Mouse (Mus musculus) gastrocnemius, adult 18-20 months (tissue): ENCODE data around the gene Aspscr1. TPM values are rescaled to one million over a fixed set of nuclear protein-coding genes. Genes with fewer than 3 reads are reported as not detected.

Experiments used
- DNase-seq: peaks from one replicate; pipeline ENCODE4 v3.0.0; 2021; ENCODE audit warnings: low spot score
- long read RNA-seq, 2 experiments: library from polyadenylated mRNA; stranded (forward); transcript quantifications; one replicate each; pipeline ENCODE4 v2.0.0; 2021
- total RNA-seq, 2 experiments: library from RNA; stranded (reverse); gene quantifications; 2 replicates each; pipeline ENCODE4 v1.2.3; 2021

The Aspscr1 gene
- 10 to 100 TPM; 31.1 to 33.4 TPM for total RNA-seq
- long read RNA-seq, experiment 1, transcript Aspscr1-201 (16 exons, 1,820 nt): major isoform, 67 of 84 reads
- long read RNA-seq, experiment 1, partial matches to known transcripts: 3 of 84 reads
- long read RNA-seq, experiment 1, other reads (novel, unspliced or antisense): 11 of 84 reads
- long read RNA-seq, experiment 2, transcript Aspscr1-201 (16 exons, 1,820 nt): major isoform, 65 of 84 reads
- long read RNA-seq, experiment 2, partial matches to known transcripts: 3 of 84 reads
- long read RNA-seq, experiment 2, other reads (novel, unspliced or antisense): 14 of 84 reads

DNA sequence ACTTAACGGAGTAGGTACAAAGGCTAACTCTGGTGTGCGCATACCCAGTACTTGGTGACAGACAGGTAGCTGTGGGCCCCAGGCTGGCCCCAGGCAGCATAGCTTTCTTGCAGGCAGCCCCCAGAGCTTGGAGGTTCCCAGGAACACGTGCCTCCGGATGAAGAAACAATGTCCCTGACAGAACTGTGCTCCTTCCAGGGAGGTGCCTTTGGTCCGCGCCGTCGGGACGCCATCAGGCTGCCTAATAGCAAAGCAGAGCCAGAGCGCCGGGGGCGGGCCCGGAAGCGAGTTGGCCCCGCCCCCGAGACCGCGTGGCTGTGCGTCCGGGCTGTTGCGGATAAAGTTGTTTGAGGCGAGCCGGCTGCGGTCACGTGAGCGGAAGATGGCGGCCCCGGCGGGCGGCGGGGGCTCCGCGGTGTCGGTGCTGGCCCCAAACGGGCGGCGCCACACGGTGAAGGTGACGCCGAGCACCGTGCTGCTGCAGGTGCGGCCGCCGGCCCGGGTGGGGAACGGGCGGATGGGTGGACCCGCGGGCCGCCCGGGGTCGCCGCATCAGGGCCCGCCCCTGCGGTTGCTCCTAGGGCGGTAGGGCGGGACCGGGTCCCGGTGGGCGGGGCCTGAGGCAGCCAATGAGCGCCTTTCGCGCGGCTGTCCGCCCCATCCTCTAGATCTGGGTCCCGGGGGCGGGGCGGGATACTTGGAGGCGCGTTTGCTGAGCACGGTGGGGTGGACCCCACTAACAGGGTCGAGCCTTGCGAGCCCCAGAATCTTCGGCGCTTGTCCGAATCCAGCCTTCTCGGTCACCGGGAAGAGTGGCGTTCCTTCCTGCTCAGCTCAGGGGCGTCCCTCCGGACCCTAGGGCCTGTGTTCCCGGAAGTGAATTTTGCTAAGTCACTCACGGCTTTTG is at the start of gene Aspscr1:
TSS of gene Aspscr1 (plus strand) at position 287 of the 907 bp plus-strand sequence.
- DNase-seq: peak; percentile 96

DNA sequence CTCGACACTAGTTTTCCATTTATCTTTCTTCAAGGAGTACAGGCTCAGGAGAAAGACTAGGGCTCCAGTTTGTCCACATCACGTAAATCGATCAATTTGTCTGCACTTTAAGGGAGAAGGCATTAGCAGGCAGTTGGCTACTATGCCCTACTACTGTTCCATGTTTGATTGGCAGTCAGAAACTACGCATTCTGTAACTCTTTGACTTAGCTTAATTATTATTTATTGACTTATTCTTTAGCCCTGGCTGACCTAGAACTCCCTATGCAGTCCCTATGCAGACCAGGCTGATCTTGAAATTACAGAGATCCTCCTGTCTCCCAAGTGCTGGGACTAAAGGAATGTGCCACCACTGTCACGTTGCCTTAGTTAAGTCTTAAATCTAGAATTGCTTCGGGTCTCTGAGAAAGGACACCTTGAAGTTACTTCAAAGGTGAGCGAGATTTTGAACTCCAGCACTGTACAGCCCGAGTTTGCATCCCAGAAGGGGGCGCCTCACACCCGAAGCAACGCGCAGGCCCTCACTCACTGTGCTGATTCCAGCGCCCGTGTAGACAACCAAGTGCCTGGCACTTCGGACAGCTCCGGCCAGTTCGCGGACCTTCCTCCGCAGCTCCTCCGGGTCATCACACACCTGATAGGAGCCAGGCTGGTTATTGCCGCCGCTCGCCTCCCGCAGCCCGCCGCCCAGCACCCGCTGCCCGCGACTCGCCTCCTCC is 48.7 kb upstream of the Aspscr1 start:
- peak; percentile 68 for DNase-seq

DNA sequence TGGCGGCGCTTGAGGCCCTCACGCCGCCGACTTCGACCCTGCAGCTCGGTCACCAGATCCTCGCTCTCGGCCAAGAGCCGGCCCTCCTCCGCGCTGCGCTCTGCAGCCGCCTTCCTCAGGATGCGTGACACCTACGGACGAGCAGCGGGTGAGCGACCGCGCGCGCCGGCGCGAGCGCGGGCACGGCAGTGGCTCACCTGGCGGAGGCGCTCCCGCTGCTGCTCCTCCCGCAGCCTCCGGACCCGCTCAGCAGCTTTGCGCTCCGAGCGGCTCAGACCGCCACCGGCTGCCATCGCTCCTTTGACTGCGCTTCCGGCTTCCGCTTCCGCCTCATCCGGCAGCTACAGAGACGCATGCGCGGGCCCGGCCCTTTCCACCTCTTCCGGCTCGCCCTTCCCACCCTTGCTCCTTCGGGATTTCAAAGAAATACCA is 48.1 kb upstream of the Aspscr1 start:
- peak; percentile 79 for DNase-seq

DNA sequence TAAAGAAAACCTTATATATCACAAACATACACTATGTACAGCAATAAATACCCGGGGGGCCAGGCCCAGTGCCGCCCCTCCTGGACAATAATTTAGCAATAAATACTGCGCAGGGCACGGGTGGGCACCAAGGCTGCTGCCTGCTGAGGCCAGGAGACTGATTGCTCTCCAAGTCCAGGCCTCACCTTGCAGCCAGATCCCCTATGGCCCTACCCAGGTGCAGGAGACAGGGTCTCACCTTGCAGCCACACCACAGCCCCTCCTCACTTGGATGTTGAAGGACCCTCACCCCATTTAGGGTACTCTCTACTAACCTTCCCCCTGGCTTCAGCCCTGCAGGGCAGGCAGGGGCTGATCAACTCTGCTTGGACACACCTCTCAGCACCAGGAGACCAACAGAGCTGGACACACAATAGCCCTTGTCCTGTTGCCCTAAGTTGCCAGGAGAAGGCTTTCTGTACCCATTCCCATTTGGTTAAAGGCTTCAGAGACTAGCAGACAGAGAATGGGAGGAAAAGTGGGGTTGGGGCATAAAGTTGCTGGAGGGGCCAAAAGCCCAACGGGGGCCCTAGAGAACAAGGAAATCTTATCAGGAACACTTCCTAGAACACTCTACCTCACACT is 47.5 kb upstream of the Aspscr1 start, which contains the start of gene Sirt7:
TSS of gene Sirt7 (minus strand) at position 89 of the 624 bp plus-strand sequence.
- DNase-seq: no peak

DNA sequence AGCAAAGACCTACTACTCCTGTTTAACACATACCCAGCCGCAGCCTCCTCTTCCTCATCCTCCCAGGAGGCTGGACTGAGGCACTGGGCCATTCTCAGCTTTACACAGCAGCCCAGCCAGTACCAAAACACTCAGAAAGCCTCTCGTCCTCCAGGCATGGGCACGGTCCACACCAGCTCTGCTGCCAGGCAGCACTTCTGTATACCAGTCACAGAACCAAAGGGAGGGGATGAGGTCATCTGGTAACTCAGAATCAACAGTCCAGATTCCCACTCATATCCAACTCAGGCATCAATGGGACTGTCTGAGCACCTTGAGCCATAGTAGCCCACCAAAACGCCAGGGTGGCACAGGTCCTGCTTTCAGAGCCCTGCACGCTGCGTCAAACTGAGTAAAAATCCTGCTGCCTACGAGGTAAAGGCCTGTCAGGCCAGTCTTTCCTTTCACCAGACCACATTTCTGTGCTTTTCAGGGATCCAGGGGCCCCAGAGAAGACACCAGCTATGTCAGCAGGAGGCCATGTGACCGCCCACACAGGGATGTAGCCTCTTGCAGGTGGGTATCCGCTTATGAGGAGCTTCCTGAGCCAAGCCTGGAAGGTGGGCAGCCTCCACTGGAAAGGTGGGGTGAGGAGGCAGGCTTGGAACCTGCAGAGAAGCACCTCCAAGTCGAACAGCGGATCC is 45.8 kb upstream of the Aspscr1 start:
- DNase-seq: no peak

DNA sequence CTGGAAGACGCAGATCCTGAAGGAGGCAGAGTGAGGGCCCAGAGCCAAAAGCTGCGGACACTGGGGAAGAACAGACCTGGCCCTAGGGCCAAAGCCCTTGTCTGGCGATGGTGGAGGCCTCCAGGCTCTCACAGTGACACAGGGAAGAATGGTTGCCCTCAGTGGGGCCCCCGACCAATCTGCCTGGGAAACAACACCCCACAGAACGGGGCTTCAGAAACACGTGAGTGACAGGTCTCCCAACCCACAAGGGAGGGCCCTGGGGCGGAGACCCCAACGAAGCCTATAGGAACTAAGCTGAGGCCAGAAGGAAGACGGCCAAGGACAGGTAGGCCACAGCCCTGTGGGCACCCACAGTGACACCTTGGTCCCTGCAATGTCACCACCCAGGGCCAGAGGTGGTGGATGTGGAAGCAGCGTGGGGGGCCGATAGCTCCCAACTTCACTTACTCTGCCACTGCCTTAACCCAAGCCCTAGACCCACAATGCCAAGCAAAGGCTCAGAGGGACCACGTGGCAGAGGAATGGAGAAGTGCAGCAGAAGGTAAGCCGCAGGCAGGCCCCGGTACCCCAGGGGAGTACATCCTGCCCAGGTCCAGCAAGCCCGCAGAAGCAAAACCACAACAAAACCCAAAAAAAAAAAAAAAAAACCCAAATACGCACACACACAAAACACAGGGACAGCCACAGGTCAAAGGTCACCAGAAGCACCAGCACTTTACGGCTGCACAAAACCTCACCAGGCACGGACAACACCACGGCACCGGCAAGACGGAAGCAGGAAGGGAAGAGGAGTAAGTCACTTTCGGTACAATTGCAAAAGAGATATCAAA is 45.1 kb upstream of the Aspscr1 start:
- no peak for DNase-seq

DNA sequence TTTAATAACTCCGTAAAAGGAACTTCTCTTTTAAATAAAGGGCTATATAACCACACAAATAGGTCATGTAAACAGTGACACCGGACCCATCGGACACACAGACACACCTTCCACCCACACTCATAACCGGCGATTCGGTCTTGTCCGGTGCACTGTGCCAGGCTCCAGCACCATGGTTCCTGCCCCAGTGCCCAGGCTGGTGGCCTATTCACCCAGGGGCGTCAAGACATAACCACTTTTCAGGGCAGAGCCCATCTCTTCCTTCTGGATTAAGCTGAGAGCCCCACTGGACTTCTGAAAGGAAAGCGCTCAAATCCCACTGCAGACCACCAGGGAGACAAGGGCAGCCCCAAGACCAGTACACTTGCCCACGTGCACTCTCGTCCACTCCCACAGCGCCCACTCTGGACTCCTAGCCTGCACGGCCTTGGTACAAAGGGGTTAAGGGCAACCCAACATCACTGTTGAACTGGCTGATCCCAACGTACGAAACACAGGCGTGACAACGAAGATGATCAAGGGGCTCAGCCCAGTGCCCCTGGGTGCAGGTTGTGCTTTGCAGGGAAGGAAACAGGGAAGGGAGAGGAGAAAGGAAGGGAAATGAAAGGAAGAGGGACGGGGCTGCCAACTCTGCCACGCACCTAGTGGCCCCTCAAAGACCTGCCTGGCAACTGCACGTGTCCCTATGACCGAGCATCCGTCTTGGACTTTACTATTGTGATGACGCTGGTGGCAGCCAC is 44.0 kb upstream of the Aspscr1 start:
- DNase-seq: no peak

DNA sequence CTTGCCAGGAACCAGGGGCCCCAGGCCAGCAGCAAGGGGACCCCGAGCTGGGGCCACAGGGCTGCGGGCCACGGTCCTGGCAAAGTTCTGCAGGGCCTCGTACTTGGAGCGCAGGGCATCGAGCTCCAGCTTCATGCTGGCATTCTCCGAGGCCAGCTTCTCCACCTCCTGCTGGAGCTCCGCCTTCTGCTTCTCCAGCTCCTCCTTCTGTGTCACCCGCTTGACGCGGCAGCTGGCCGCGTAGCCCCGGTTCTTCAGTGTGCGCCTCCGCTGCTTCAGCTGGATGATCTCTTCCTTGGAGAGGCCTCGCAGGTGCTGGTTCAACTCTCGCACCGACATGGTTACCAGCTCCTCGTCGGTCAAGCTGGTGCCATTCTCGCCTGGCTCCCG is 43.4 kb upstream of the Aspscr1 start:
- no peak for DNase-seq

DNA sequence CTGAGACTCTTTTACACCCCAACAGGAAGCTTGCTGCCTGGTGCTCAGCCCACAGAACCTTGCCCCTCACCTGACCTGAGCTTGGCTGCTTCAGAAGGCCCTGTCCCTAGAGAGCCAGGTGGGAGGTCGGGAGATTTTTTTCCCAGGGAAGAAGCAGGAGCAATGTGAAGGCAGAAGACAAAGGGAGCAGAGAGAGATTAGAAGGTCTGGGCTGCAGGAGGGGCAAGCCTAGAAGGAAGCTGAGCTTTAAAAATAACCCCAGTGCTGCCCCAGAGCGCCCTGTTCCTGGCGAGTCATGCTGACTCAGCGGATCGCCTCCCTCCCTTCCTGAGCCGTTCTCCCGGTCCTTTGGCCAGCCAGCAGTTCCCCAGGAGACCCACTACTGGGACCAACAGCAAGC is 42.9 kb upstream of the Aspscr1 start:
- DNase-seq: peak; percentile 79

DNA sequence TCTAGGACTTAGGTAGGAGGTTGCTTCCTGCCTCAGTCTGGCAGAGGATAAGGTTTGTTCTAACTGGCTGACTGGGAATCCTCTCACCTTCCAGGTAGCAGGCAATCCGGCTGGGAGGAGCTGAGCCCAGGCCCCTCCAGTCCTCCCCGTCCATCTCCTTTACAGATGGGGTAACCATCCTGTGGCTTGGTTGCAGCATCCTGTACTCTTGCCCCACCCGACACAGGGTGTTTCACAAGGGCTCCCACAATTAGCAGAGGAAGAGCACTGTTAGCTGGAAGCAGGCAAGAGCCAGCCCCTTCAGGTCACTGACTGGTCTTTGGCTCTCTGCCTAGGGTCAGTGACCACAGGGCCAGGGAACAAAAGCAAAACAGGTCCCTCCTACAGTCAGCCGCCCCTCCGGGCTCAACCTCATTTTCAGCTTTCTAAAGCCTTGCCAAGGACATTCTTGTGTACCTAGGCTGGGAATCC is 42.3 kb upstream of the Aspscr1 start:
- DNase-seq: no peak

DNA sequence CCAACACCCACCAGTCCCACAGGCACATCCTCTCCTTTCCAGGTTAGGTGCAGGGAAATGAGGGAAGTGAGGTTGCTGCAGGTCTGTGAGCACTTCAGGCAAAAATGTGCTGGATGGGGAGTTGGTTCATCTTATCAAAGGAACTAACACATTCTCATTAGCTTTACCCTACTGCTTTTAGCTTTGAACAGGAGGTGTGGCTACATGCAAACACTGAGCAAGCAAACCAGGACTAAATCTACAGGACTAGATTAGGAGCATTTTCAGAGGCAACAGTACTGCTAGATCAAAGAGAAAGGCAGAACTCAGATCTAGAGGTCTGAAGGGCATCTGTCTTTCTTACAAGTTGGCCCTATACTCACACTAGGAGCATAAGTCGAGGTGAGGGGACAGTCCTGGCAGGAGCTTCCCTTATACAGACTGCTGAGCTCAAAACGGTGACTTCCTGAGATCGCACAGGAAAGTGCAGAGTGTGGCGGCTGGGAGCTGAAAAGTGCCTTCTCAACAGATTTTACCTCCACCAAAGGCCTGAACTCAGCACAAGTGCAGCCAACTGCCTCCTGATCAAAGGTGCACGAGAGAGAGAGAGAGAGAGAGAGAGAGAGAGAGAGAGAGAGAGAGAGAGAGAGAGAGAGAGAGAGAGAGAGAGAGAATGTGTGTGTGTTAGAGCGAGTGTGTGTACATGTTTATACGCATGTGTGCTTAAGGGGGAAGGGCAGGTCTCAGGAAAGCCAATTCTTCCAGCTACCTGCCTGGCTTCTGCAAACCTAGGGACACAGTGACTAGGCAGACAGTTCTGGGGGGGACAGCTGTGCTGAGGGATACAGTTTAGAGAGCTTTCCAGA is 41.7 kb upstream of the Aspscr1 start:
- no peak for DNase-seq

DNA sequence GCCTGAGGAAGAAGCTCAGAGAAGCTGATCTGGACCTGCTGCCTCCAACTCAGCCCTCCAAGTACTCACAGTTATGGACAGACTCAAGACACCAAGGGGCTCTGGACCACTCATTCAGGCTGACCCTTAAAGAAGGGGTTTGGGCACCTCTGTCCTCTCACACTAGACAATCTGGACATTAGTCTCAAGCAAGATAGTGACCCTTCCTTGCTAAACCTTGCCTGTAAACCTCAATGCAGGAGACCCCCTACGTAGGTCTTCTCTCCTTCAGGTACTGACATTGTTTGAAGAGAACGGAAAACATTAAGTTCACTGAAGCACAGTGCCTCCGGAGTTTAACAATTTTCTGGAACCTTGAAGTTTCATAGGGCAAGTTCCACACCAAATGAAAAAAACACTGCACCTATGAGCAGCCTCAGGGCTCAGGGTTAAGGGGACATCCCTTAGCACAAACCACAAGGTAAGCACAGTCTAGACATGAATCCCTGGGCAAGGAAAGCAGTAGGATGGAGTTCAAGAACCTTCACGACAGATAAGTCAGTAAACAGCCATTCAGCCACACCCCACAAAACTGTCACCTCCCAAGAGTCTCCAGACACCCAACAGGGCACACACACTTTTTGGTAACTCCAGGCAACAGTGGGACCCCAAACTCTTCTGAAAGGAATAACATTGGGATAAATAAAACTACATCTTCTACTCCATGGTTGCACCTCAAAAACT is 40.9 kb upstream of the Aspscr1 start:
- no peak for DNase-seq

DNA sequence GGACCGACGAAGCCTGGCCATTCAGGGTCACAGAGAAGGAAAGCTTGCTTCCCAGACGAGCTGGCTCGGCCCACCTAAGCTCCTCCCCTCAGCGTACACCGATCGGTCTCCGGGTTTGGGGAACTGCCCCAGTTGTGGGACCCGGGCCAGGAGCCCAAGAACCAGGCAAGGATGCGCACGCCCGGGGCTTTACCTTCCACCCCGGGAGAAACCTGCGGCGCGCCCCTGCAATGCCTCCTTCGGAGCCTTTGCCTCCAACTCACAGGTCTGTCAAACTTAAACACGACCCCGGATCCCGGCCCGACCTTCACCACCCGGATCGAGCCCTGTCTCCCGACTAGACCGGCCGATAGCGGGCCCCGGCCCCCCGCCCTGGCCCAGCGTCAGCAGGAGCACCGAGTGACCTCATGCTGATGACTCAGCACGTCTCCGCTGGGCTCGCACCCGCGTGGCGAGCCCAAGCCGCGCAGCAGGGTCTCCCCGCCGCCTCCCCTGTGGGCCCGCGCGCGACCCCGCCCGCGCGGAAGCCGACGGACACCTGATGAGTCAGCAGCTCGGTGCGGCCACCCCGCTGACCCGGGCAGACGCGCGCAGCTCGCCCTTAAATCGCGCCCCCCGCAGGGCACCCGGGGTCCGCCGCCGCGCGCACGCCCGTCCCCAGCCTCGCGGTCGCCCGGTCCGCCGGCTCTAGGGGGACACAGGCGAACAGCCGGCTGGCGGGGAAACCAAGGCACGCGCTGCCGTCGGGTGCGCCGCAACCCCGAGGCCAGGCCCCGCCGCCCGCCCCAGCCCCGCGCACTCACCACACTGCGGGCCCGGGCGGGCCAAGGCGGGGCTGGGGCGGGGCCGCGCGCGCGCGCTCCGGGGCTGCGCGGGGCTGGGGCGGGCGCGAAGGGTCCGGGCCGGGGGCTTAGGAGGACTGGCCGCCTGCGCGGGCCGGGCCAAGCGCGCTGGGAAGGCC is 39.9 kb upstream of the Aspscr1 start:
- peak; percentile 79 for DNase-seq

DNA sequence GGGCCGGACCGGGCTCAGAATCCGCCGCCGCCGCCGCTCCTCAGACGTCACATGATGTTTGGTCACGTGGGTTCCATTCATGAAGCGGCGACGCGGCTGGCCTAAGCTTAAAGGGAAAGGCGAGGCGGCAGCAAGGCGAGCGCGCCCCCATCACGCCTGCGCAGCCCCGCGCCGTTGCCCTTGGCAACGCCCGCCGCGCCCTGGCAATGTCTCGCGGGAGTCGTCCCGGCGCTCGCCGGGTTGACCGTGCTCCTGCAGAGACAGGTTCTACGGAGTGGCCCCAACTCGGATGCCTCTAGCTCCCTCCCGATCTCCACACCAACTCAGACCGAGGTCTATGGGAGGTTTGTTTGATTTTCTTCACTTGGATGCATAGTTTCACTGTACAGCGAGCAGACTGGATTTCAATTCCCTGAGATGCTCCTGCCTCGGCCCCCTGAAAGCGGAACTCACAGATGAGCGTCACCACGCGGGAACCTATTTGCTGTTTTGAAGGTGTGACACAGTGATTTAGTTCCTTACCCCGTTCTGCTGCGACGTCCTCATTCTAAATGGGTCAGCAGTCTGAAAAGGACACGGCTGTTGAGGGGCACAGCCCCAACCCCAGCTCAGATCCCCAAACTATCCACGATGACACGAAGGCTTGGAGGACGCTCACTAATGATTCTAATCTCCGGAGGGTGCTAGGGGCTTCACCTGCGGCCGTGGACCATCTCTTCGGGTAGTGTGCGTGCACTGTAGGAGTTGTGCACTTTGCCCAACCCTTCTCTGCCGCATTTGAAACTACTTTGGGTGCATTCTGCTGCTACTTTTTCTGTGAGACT is 39.0 kb upstream of the Aspscr1 start, which contains the start of gene Mafg:
TSS of gene Mafg (minus strand) at position 81 of the 824 bp plus-strand sequence.
- peak; percentile 92 for DNase-seq

DNA sequence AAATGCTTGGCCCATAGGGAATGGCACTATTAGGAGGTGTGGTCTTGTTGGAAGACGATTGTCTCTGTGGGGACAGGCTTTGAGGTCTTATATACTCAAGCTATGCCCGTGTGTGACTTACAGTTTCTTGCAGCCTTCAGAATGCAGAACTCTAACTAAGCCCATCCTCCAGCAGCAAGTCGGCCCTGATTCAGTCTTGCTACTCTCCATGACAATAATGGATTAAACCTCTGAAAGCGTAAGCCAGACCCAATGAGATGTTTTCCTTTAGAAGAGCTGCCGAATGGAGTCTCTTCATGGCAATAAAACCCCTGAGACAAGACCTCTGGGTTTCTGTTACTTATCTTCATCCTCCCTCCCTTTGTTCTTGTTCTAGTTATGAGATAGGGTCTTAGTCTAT is 38.0 kb upstream of the Aspscr1 start:
- DNase-seq: no peak
